Mouse (Mus musculus): Measurements from ENCODE around the gene Marf1. TPM values are rescaled to one million over a fixed set of nuclear protein-coding genes. Genes with fewer than 3 reads are reported as not detected.

The Marf1 gene
- total RNA-seq (2023): 58.6 to 68.0 TPM (median 65.3 TPM) in 4 replicates

GRCm38 (mm10) chr16:14162988-14163416, at the start of gene Marf1, which contains the start of gene Nde1:
Gene Marf1 (minus strand): TSS chr16:14163351.
Gene Nde1 (plus strand): TSS chr16:14163275.

Other genes starting within 250 kb of the Marf1 start
- not detected in 4 replicates for gene 2900011O08Rik, start 176.7 kb downstream of the Marf1 start, total RNA-seq (2023)
- gene Ifitm7, start 176.5 kb downstream of the Marf1 start, total RNA-seq (2023): not detected in 4 replicates
- 35.1 to 44.6 TPM (median 38.7 TPM) in 4 replicates for gene Nde1, start 76 bp downstream of the Marf1 start, total RNA-seq (2023)
- gene Myh11, start 128.0 kb upstream of the Marf1 start, total RNA-seq (2023): 0.24 TPM in 1 of 4 replicates, not detected in the others
- gene Fopnl, start 154.1 kb upstream of the Marf1 start, total RNA-seq (2023): 32.9 to 36.2 TPM (median 36.0 TPM) in 4 replicates
- gene Abcc1, start 198.2 kb upstream of the Marf1 start, total RNA-seq (2023): 55.3 to 61.6 TPM (median 58.5 TPM) in 4 replicates

Data from B cell, adult 62 days (primary cell).